Mouse (Mus musculus): ENCODE data around the gene Hist1h4m.
"Not testable (repeated sequence)": the region's sequence is repeated elsewhere in the genome, so short reads cannot be mapped to it uniquely, and the experiment has no call there.

The Hist1h4m gene

DNA sequence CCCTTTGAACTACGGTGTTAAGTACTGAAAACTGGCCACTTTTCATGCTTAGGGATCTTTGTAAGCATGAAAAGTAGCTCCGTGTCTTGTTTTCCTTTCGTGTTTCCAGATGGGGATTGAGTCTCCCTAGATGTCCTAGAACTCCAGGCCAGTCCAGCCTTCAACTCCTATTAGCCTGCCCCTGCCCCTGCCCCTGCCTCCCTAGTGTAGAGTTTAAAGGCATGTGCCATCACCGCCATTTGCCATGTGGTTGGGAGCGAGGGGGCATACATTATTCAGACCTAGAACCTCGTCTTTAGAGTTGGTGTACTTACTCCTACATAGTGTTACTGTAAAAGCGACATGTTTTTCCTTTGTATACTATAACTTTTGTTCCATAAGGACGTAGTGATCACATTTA lies 472 bp upstream of the Hist1h4m start:
- not testable (repeated sequence) for DNase-seq

DNA sequence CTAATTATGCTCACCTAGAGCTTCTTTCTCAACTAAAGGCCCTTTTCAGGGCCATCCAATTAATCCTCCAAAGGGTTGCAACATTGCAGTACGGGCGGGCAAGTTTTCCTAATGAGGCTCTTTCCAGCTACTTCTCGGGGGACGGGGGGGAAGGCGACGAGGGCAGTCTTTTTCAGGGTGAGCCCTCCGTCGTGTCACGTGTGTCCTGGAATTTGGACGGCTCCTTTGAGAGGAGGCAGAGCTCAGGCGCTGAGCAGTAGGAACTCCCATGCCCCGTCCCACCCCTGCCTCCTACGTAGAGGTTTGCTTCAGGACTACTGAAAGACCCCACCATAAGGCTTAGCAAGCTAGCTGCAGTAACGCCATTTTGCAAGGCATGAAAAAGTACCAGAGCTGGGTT lies 546 bp downstream of the Hist1h4m start:
- DNase-seq: not testable (repeated sequence)

DNA sequence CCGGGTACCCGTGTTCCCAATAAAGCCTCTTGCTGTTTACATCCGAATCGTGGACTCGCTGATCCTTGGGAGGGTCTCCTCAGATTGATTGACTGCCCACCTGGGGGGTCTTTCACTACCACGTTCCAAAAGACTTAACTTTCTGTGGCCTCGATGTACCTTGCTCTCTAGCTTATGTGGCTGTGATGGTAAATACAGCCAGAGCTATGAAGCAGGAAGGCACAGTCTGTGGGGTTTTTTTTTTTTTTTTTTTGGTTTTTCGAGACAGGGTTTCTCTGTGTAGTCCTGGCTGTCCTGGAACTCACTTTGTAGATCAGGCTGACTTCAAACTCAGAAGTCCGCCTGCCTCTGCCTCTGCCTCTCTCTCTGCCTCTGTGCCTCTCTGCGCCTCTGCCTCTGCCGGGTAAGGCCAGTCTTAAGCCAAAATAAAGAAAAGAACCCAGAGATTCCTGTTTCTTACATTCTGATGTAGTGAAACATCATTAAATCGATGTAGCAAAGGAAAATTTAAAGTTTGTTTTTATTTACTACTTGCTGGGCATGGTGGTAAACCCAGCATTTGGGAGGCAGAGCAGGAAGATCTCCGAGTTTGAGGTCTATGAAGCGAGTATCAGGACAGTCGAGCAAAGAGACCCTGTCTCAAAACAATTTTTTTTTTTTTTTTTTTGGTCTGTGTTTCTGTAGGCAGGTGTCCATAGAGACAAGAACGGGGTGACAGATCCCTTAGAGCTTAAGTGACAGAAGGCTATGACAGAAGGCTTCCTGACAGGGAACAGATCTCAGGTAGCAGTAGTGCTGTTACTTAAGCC lies 8.7 kb downstream of the Hist1h4m start:
- not testable (repeated sequence) for DNase-seq

DNA sequence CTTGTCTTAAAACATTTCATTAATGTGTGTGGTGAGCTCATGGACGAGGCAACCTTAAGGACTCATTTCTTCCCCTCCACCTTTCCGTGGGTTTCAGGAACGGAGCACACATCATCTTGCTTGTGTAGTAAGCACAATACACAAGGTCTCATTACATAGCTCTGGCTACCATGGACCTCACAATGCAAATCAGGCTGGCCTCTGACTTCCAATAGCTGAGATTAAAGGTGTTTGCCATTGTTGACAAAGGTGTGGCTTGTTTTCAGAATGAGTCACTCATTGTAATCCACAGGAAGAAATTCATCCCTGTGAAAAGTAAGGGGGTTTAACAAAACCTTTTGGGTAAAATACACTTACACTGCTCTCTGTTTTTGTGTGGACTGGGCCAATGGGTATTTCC lies 17.0 kb downstream of the Hist1h4m start:
- no peak for DNase-seq

DNA sequence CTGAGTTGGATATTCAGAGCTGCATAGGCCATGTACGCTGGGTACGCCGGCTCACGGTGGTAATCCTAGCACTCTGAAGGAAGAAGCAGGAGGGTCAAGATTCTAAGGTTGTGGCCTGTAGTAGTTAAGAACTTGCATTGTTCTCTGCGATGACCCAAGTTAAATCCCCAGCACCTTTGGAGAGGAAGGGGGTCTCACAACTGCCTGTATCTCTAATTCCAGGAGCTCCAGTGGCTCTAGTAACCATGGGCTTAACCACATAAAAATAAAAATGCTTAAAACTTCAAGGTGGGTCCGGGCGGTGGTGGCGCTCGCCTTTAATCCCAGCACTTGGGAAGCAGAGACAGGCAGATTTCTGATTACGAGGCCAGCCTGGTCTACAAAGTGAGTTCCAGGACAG lies 18.8 kb downstream of the Hist1h4m start:
- DNase-seq: no peak

DNA sequence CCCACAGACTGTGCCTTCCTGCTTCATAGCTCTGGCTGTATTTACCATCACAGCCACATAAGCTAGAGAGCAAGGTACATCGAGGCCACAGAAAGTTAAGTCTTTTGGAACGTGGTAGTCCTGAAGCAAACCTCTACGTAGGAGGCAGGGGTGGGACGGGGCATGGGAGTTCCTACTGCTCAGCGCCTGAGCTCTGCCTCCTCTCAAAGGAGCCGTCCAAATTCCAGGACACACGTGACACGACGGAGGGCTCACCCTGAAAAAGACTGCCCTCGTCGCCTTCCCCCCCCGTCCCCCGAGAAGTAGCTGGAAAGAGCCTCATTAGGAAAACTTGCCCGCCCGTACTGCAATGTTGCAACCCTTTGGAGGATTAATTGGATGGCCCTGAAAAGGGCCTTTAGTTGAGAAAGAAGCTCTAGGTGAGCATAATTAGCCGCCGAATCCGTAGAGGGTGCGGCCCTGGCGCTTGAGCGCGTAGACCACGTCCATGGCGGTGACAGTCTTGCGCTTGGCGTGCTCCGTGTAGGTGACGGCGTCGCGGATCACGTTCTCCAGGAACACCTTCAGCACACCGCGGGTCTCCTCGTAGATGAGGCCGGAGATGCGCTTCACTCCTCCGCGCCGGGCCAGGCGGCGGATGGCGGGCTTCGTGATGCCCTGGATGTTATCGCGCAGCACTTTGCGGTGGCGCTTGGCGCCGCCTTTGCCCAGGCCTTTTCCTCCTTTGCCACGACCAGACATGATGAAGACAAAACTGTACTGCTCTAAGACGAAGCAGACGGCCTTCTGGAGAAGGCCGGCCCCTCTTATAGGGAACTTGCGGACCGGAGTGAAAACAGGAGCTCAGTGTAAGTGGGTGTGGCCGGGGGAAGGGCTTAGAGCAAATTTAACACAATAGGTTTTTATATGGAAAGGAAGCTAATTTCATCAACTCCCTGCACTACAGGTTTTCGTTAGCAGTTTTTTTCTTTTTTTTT lies 20.2 kb downstream of the Hist1h4m start, which contains the start of gene Hist1h4n:
Gene Hist1h4n (minus strand): TSS at position 779 of the 977 bp plus-strand sequence.
- peak; percentile 19 for DNase-seq

DNA sequence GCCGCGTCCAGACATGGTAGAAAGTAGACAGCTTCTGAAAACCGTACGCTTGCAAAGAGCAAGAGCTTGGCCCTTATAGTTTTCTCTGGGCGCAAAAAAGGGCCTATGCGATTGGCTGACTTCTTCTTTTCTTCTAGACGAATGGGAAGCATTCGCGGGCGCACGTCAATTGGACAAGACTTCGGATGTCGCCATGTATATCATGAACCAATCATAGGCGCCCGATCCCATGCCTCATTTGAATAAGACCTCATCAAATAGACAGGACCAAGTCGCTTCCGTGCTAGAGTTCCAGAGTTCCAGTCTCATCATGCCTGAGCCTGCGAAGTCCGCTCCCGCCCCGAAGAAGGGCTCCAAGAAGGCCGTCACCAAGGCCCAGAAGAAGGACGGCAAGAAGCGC lies 21.9 kb downstream of the Hist1h4m start, which contains the start of the genes Hist1h2ap and Hist1h2br:
Gene Hist1h2ap (minus strand): TSS at position 47 of the 400 bp plus-strand sequence.
Gene Hist1h2br (plus strand): TSS at position 283 of the 400 bp plus-strand sequence.
- not testable (repeated sequence) for DNase-seq

DNA sequence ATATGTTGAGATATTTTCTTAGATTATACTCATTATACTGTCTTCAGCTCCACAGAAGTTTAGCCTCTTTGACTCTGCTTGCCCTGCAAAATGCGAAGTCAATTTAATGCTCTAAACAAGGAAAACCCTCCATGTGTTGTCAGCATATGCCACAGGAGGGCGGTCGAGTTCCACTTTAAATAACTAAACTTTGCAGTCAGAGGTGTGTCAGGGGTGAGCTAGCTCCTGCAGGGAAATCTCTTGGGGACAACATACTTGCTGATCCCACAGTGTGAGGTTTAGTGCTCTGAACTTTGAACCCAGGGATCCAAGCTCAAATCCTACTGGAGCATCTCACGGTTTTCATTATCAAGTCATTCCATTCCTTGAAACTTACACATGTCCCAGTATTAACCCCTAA lies 29.0 kb downstream of the Hist1h4m start:
- not testable (repeated sequence) for DNase-seq

DNA sequence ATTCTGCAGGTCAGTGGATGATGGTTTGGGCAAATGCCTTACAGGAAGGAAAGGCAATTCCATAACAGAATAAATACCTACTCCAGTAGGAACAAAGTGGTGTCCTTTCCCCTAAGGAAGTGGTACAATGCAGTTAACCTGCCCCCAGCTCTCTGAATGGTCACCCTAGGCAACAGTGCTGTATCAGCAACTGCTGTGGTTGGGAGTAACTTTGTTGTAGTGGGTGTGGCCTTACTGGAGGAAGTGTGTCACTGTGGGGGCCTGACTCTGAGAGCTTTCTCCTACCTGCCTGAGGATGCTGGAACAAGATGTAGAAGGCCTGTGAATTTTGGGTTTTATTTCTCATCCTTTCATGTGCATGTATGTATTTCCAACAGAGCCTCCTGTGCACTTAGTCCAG lies 34.8 kb downstream of the Hist1h4m start:
- DNase-seq: not testable (repeated sequence)

DNA sequence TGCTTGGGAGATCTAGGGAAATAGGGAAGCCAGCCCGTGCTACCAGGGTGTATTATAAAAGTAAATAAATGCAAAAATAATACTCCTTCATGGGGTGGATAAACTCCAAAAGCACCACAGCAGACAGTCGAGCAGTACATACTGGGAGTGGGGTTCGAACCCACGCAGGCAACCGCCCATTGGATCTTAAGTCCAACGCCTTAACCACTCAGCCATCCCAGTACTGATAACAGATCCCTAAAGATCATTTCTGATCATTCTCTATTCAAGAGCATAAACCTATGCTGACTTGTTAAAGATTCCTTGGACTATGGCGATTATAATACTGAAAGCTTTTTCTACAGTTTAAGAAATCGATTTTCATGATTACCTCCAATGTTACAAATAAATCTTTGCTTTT lies 36.3 kb downstream of the Hist1h4m start:
- DNase-seq: no peak

DNA sequence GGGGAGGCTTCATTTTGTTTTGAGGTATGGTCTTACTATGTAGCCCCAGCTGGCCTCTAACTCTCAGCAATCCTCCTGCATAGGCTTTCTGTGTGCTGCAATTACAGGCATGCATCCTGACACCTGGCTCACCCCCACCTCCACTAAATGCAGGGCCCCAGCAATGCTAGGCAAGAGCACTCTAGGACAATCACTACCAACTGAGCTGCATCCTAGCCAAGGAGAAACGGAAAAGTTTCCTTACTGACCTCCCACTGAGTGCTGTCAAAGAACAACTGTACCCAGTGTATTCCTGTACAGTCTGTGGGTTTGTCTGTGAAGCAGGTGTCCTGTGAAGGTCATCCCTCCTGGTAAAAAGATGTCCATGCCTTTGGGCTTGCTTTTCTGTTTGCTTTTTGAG lies 39.1 kb downstream of the Hist1h4m start:
- DNase-seq: not testable (repeated sequence)

DNA sequence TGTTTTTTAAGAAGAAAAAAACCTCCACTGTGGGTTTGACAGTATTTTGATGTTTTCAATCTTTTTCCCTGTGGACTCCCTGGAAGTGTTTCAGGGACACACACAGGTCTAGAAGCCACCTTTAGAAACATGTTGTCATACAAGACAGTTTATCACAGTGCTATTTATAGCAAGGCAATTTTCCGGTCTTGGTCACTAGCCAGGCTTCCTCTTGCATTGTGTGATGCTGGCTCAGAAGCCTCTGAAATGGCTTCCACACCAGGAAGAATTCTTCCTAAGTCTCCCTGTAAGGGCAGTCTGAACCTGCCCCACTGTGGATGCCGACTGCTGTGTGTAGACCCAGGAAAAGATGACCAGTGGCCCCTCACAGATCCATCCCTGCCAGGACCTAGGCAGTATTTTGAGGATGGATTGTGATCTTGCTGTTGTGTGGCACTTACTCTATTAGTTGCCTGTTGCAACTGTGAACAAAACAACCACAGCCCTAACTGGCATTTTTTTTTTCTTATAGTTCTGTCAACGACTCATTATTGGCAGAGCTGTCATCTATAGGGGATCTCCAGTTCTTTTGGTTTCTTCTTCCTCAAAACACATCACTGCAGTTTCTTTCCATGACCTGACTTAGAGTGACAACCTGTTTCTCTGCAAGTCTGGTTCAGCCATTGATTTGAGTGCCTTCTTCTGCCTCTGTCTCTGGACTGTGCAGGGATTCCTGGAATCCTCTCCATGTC lies 40.8 kb downstream of the Hist1h4m start:
- DNase-seq: no peak

DNA sequence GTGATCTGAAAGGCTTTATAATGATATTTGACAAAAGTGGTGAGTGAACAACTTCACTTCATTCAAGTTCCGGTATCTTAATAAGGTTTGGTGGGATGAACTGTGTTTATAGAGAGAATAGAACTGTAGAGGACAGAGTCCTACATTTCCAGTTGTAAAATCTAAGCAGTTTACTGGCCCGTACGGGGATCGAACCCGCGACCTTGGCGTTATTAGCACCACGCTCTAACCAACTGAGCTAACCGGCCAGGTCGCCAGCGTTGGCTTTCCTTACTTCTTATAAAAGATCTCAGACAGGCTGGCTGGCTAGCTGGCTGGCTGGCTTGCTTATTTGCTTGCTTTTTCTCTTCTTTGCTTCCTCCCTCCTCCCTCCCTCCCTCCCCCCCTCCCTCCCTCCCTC lies 43.6 kb downstream of the Hist1h4m start:
- peak; percentile 49 for DNase-seq

DNA sequence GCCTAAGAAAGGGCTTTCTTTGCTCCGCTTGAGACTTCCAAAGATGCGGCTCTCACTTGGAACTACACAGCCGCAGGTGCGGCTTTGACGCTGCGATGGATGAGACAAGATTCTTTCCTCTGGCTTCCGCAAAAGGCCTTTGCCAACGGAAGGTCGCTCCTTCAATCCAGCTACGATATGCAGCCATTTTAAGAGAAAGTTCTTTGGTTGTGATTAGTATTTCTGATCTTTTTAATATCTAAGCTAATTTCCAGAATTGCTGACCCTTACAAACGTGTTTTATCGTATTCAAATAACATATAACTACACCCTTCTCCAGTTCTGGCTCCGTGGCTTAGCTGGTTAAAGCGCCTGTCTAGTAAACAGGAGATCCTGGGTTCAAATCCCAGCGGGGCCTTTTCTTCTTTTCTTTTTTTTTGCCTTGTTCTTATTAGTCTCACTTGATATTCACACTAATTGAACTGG lies 44.2 kb downstream of the Hist1h4m start:
- DNase-seq: no peak

DNA sequence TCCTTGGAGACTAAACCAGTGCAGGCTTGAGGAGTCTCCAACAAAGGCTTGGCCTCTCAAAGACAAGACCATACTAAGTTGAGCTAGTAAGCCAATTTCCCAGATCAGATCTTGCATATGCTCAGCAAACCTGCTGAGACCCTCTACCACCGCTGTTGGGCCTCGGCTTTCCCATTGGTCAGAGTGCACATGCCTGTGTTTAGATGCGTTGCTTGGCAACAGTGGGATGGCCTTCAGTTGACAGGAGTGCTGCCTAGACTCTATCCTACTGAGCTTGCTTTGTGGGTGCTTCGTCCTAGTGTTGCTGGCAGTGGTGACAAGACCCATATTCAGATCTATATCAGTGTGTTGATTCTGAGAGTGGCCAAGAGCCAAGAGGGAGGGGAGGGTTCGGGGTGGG lies 50.1 kb downstream of the Hist1h4m start:
- no peak for DNase-seq
